Mouse (Mus musculus): ENCODE results near the gene Acot6. TPM values are rescaled to one million over a fixed set of nuclear protein-coding genes. Genes with fewer than 3 reads are reported as not detected.

Gene Acot6
- polyA plus RNA-seq, 1 experiment from 2014 or later: 1.5 TPM

DNA sequence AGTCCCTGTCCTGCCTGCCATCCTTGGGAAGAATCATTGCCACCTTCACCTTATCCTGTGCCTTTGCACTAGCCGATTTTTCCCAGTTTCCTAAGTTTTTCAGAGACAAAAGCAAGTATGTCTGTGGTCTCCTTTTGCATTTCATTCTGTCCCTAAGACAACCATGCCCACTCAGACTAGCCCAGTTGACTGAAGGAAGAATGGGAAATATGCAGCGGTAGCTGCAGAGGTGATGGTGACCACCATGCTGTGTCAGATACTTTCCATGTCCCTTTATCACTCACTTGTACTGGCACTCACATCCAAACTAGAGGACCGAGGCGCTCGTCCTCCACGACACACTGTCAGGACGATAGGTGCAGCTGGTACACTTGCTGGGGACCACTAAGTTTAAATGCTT, 36.7 kb downstream of the Acot6 start:
- 90% methylated on average over 7 of the region's 7 CpGs for WGBS
- H3K4me1 ChIP-seq (ENCODE audit: control insufficient read depth, insufficient read depth, low read length): no peaks in the 10 kb centered on the region
- no peak overlapping the region for H3K4me3 ChIP-seq (replicated peaks; ENCODE audit: low read depth, low read length)
- no peak overlapping the region for H3K9ac ChIP-seq (replicated peaks; ENCODE audit: low read length)
- ATAC-seq (ENCODE audit: low FRiP score, low TSS enrichment): no peak
- DNase-seq: no peak
- no peak overlapping the region for H3K4me2 ChIP-seq (ENCODE audit: low read length)
- peaks cover 50% of the 10 kb centered on the region for H3K36me3 ChIP-seq (ENCODE audit: control insufficient read depth, insufficient read depth, low read length)
- H3K9me3 ChIP-seq (ENCODE audit: control insufficient read depth, low read length): no peaks in the 10 kb centered on the region
- no peaks in the 10 kb centered on the region for H3K27me3 ChIP-seq (ENCODE audit: control insufficient read depth, insufficient read depth, low read length)
- no peak overlapping the region for H3K27ac ChIP-seq (replicated peaks; ENCODE audit: low read depth, low read length)

DNA sequence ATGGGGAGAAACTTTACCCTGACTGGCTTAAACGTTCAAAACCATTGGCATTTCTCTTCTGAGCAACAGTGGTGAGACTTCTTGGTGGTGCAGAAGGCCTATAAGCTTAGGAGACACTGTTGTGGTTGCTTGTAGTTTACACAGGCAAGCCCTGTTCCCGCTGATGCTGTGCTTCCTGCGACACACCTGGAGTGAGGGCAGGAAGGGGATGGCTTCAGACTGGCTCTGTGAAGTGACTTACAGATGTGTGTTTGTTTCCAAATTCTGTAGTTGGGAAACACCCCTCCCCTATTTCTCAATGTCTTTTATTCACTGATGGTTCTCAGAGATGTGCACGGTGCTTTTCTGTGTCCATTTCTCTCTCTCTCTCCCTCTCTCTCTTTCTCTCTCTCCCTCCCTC, 39.7 kb downstream of the Acot6 start:
- ATAC-seq (ENCODE audit: low FRiP score, low TSS enrichment) (no peak), DNase-seq (no peak)
- Histone ChIP-seq H3K27ac (replicated peaks; ENCODE audit: low read depth, low read length) (no peak overlapping the region), H3K4me1 (ENCODE audit: control insufficient read depth, insufficient read depth, low read length) (no peaks in the 10 kb centered on the region), H3K9me3 (ENCODE audit: control insufficient read depth, low read length) (no peaks in the 10 kb centered on the region), H3K27me3 (ENCODE audit: control insufficient read depth, insufficient read depth, low read length) (no peaks in the 10 kb centered on the region), H3K4me3 (replicated peaks; ENCODE audit: low read depth, low read length) (no peak overlapping the region), H3K4me2 (ENCODE audit: low read length) (no peak overlapping the region), H3K36me3 (ENCODE audit: control insufficient read depth, insufficient read depth, low read length) (peaks cover 47% of the 10 kb centered on the region), H3K9ac (replicated peaks; ENCODE audit: low read length) (no peak overlapping the region)
- 77% methylated on average over 4 of the region's 4 CpGs for WGBS

DNA sequence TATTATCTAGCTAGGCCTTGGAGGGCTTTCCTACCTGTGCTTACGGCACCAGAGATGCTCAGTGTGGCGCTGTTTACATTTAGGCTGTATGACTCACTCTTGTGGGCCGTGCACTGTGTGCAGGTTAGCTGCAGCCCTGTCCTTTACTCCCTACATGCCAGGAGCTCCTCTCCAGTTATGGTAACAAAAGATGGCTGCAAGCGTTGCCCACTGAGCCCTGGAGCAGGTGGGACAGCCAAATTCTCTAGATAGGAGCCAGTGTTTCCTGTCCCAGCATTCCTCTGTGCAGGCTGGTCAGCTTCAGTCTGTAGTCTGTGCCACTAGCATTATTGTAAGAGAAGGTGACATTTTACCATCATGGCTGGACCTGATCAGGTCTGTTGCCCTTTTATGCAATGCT, 40.8 kb downstream of the Acot6 start:
- no peak overlapping the region for H3K4me3 ChIP-seq (replicated peaks; ENCODE audit: low read depth, low read length)
- H3K9ac ChIP-seq (replicated peaks; ENCODE audit: low read length): no peak overlapping the region
- H3K9me3 ChIP-seq (ENCODE audit: control insufficient read depth, low read length): no peaks in the 10 kb centered on the region
- H3K4me1 ChIP-seq (ENCODE audit: control insufficient read depth, insufficient read depth, low read length): no peaks in the 10 kb centered on the region
- H3K27me3 ChIP-seq (ENCODE audit: control insufficient read depth, insufficient read depth, low read length): no peaks in the 10 kb centered on the region
- 87% methylated on average over 4 of the region's 4 CpGs for WGBS
- ATAC-seq (ENCODE audit: low FRiP score, low TSS enrichment) (no peak), DNase-seq (no peak)
- H3K36me3 ChIP-seq (ENCODE audit: control insufficient read depth, insufficient read depth, low read length): peaks cover 37% of the 10 kb centered on the region
- H3K27ac ChIP-seq (replicated peaks; ENCODE audit: low read depth, low read length): no peak overlapping the region
- H3K4me2 ChIP-seq (ENCODE audit: low read length): no peak overlapping the region

DNA sequence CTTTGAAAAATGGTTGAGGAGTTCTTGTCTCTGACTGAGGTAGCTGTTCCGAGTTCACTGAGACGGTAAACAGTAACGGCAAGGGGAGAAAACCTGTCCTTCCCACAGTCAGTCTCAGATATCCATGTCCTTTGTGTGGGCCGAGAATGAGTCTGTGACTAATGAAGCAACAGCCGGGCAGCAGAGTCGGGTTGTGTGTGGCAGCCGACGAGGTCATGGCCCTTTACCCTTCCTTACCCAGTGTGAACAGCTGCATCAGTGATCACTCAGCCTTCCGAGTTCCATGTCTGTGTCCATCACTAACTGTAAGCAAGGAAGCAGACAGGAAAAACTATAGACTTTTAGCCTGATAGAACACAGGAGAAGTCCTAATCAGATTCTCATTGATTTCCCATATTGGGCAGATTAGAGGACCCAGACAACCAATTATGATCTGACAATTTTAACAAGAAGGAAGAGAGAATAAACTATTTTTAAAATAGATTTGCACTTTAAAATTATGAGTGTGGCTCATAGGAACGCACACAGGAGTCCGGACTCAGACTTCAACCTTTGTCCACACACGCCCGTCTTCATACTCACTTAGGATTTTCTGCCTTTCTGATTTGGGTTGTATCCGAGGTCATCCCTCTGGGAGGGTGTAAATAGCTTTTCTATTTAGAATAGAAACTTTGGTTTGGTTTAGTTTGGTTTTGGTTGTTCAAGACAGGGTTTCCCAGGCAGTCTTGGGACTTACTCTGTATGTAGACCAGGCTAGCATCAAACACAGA, 42.0 kb downstream of the Acot6 start:
- no peak overlapping the region for H3K9ac ChIP-seq (replicated peaks; ENCODE audit: low read length)
- no peak overlapping the region for H3K4me2 ChIP-seq (ENCODE audit: low read length)
- no peak overlapping the region for H3K27ac ChIP-seq (replicated peaks; ENCODE audit: low read depth, low read length)
- no peak for DNase-seq
- no peak for ATAC-seq (ENCODE audit: low FRiP score, low TSS enrichment)
- no peaks in the 10 kb centered on the region for H3K27me3 ChIP-seq (ENCODE audit: control insufficient read depth, insufficient read depth, low read length)
- H3K4me1 ChIP-seq (ENCODE audit: control insufficient read depth, insufficient read depth, low read length): 0 out of 2 replicates have a peak, but pooled peaks cover 2% of the 10 kb centered on the region
- H3K9me3 ChIP-seq (ENCODE audit: control insufficient read depth, low read length): no peaks in the 10 kb centered on the region
- H3K36me3 ChIP-seq (ENCODE audit: control insufficient read depth, insufficient read depth, low read length): peaks cover 26% of the 10 kb centered on the region
- 57% methylated on average over 14 of the region's 14 CpGs for WGBS
- no peak overlapping the region for H3K4me3 ChIP-seq (replicated peaks; ENCODE audit: low read depth, low read length)

DNA sequence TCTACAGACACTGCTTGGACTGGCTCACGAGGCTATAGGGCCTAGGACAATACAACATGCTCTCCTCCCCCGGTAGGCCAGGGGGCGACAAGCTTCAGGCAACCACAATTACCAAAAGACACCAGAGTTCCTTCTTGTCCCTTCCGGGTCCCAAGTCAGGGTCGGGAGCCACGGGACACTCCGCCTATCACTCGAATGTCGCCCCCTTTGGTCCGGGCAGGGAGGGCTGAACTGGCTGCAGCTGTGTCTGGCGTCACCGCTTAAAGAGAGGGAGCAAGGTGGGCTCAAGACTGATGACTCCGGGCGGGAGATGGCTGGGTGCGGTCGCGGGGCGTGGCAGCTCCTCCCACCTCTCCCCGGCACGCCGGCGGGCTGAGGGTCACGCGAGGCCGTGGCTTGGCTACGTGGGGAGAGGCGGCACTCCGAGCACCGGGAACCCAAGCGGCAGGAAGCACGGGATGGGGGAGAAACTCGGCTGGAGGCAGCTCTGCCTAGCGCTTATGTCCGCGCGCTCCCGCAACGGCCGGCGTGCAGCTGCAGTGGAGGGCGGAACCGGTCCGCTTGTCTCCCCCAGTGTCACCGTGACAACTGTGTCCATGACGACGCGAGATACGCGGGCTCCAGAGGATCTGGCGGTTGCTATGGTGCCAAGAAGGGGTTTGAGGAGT, 47.6 kb downstream of the Acot6 start, which contains the start of gene Pnma1:
Pnma1 (minus strand) TSS at position 536 of the 668 bp plus-strand sequence.
- H3K27ac ChIP-seq (replicated peaks; ENCODE audit: low read depth, low read length): peak within 1 kb of the TSS; percentile 87
- H3K36me3 ChIP-seq (ENCODE audit: control insufficient read depth, insufficient read depth, low read length): peaks cover 5% of the 10 kb centered on the region; the same call in 1 of the 2 replicates
- peaks cover 13% of the 10 kb centered on the region; the same call in 1 of the 2 replicates for H3K4me1 ChIP-seq (ENCODE audit: control insufficient read depth, insufficient read depth, low read length)
- H3K4me3 ChIP-seq (replicated peaks; ENCODE audit: low read depth, low read length): peak within 1 kb of the TSS; percentile 64
- ATAC-seq (ENCODE audit: low FRiP score, low TSS enrichment): peak; percentile 90
- H3K27me3 ChIP-seq (ENCODE audit: control insufficient read depth, insufficient read depth, low read length): no peaks in the 10 kb centered on the region
- under 1% methylated on average over 50 of the region's 50 CpGs for WGBS
- H3K9ac ChIP-seq (replicated peaks; ENCODE audit: low read length): peak within 1 kb of the TSS; percentile 76
- H3K4me2 ChIP-seq (ENCODE audit: low read length): peak within 1 kb of the TSS; percentile 82
- peak; percentile 96 for DNase-seq
- H3K9me3 ChIP-seq (ENCODE audit: control insufficient read depth, low read length): no peaks in the 10 kb centered on the region

DNA sequence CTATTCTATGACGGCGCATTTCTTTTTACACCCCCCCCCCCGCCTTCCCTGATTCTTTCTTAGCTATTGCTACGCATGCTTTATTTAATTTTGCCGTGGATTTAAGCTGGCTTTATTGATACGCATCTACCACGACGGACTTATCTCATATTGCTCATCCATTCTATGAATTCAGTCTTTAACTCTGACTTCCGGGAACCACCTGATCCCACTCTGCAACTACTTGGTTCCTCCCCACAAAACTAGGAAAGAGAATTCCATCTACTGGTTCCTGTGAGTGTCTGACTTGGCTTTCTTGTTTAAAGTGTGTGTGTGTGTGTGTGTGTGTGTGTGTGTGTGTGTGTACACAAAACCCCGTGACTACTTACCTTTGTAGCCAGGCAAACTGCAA, 48.2 kb downstream of the Acot6 start:
- Histone ChIP-seq H3K4me3 (replicated peaks; ENCODE audit: low read depth, low read length) (peak overlapping the region; percentile 64), H3K36me3 (ENCODE audit: control insufficient read depth, insufficient read depth, low read length) (peaks cover 5% of the 10 kb centered on the region; the same call in 1 of the 2 replicates), H3K27ac (replicated peaks; ENCODE audit: low read depth, low read length) (0 out of 2 replicates have a peak overlapping the region, but pooled peaks have one; percentile 33), H3K4me1 (ENCODE audit: control insufficient read depth, insufficient read depth, low read length) (peaks cover 13% of the 10 kb centered on the region; the same call in 1 of the 2 replicates), H3K9me3 (ENCODE audit: control insufficient read depth, low read length) (no peaks in the 10 kb centered on the region), H3K4me2 (ENCODE audit: low read length) (peak overlapping the region; percentile 82), H3K9ac (replicated peaks; ENCODE audit: low read length) (no peak overlapping the region), H3K27me3 (ENCODE audit: control insufficient read depth, insufficient read depth, low read length) (no peaks in the 10 kb centered on the region)
- DNase-seq: no peak
- WGBS: under 1% methylated on average over 10 of the region's 10 CpGs
- ATAC-seq (ENCODE audit: low FRiP score, low TSS enrichment): peak; percentile 32

DNA sequence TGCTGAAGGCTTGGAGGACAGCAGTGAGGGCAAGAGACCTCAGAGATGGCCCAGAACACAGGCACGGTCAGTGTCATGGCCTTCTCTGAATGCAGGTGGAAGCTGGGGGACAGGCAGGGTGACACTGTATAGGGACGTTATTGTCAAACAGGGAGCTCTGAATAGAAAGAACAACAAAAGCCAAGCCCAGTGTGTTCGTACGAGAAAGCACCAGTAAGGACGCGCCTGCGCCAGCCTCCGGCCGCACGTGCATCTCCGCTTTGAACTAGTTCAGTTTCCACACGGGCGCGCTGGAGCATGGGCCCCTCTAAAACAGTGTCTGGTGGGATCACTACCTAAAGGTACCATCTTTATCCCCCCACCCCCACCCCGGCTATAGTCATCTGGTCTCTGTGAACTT, 49.5 kb downstream of the Acot6 start:
- no peaks in the 10 kb centered on the region for H3K27me3 ChIP-seq (ENCODE audit: control insufficient read depth, insufficient read depth, low read length)
- no peak overlapping the region for H3K4me3 ChIP-seq (replicated peaks; ENCODE audit: low read depth, low read length)
- H3K9ac ChIP-seq (replicated peaks; ENCODE audit: low read length): no peak overlapping the region; the same call in 1 of the 2 replicates
- DNase-seq (peak; percentile 48), ATAC-seq (ENCODE audit: low FRiP score, low TSS enrichment) (no peak)
- H3K4me1 ChIP-seq (ENCODE audit: control insufficient read depth, insufficient read depth, low read length): peaks cover 13% of the 10 kb centered on the region; the same call in 1 of the 2 replicates
- 42% methylated on average over 15 of the region's 15 CpGs for WGBS
- peaks cover 9% of the 10 kb centered on the region for H3K36me3 ChIP-seq (ENCODE audit: control insufficient read depth, insufficient read depth, low read length)
- H3K27ac ChIP-seq (replicated peaks; ENCODE audit: low read depth, low read length): no peak overlapping the region
- no peak overlapping the region for H3K4me2 ChIP-seq (ENCODE audit: low read length)
- no peaks in the 10 kb centered on the region for H3K9me3 ChIP-seq (ENCODE audit: control insufficient read depth, low read length)

DNA sequence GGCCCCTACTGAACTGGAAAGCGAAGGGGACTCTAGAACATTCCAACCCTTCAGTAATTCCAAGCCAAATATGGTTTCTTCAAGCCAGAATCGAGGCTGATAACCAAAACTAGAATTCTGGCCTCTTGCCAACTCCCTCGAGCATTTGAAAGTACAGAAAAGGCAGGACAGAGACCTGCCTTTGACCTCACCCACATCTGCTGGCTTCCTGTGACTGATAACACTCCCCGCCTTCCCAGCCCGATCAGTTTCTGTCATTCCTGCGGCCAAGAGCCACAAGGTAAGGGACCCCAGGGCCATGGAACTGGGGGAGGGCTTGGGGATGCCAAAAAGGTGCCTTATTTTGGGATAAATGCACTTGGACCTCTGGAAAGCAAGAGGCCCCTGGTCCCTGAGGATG, 50.5 kb downstream of the Acot6 start:
- no peak overlapping the region for H3K4me2 ChIP-seq (ENCODE audit: low read length)
- DNase-seq (no peak), ATAC-seq (ENCODE audit: low FRiP score, low TSS enrichment) (no peak)
- no peaks in the 10 kb centered on the region for H3K27me3 ChIP-seq (ENCODE audit: control insufficient read depth, insufficient read depth, low read length)
- peaks cover 13% of the 10 kb centered on the region; the same call in 1 of the 2 replicates for H3K4me1 ChIP-seq (ENCODE audit: control insufficient read depth, insufficient read depth, low read length)
- no peak overlapping the region for H3K9ac ChIP-seq (replicated peaks; ENCODE audit: low read length)
- no peak overlapping the region for H3K27ac ChIP-seq (replicated peaks; ENCODE audit: low read depth, low read length)
- no peaks in the 10 kb centered on the region for H3K9me3 ChIP-seq (ENCODE audit: control insufficient read depth, low read length)
- 72% methylated on average over 6 of the region's 6 CpGs for WGBS
- H3K36me3 ChIP-seq (ENCODE audit: control insufficient read depth, insufficient read depth, low read length): peaks cover 18% of the 10 kb centered on the region
- H3K4me3 ChIP-seq (replicated peaks; ENCODE audit: low read depth, low read length): no peak overlapping the region
